Mouse (Mus musculus) stomach, postnatal 0 days (tissue): Measurements from ENCODE around the gene Ifnl3.
A peak's percentile ranks its signal among the peaks of the same experiment; 100 is the strongest.

Experiments
- CTCF ChIP-seq: IDR thresholded peaks from 2 replicates; pipeline ENCODE4 v1.5.1; 2016; ENCODE audit warnings: antibody characterized with exemption, low read depth, mild to moderate bottlenecking, moderate library complexity
- EP300 ChIP-seq: optimal IDR thresholded peaks from 2 replicates; pipeline ENCODE3; 2016; ENCODE audit warnings: antibody characterized with exemption

GRCm38 (mm10) chr7:28568253-28568652, 45.6 kb downstream of the Ifnl3 start:
- peak; percentile 90 for TF ChIP-seq CTCF
- no peak for TF ChIP-seq EP300
